Mouse (Mus musculus): ENCODE results near the gene Olfr525. TPM values are rescaled to one million over a fixed set of nuclear protein-coding genes. Genes with fewer than 3 reads are reported as not detected.

Olfr525 gene
- polyA plus RNA-seq, 1 experiment: not detected

DNA sequence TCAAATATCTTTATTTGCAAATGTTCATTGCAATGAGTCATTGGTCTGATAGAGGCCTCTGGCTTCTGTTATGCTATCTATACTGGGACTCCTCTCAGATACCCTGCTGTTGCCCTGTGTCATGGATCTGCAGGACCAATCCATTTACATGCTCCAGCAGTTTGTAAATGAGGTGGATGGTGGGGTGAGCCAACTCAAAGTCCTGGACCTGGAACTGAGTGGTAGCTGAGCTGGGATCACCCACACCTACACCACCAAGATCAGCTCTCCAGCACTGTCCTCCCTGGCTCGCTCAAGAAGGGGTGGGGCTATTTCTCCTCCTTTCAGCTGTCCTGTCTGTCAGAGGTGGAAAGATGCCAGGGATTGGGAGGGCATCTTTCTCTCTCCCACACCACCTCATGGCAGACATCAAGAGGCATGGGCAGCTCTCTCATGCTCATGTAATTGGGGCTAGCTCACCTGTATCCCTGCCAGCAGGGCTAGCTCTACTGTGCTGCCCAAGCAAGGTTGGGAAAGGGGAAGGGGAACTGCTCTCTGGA is 9.2 kb downstream of the Olfr525 start:
- no peaks in the 10 kb centered on the region for H3K79me2 ChIP-seq (ENCODE audit: control insufficient read depth, insufficient read depth)
- H3K4me3 ChIP-seq (ENCODE audit: insufficient read depth, poor library complexity, severe bottlenecking): no peak overlapping the region
- H3K27me3 ChIP-seq (ENCODE audit: control insufficient read depth, insufficient read depth, insufficient read length): no peaks in the 10 kb centered on the region
- H3K36me3 ChIP-seq (ENCODE audit: control insufficient read depth, insufficient read depth): no peaks in the 10 kb centered on the region
- no peaks in the 10 kb centered on the region for H3K79me3 ChIP-seq (ENCODE audit: low read depth)
- TF ChIP-seq MYOD1 (IDR thresholded peaks at IDR 0.05; ENCODE audit: control insufficient read depth, insufficient read length, low read depth): peak; percentile 87
- TF ChIP-seq USF1 (IDR thresholded peaks at IDR 0.05; ENCODE audit: low read depth): no peak
- H3ac ChIP-seq (ENCODE audit: control insufficient read depth, insufficient read length, low read depth): no peak overlapping the region

- Histone ChIP-seq H3K36me3 (ENCODE audit: control insufficient read depth, insufficient read depth) (no peaks in the 10 kb centered on the region), H3K79me3 (ENCODE audit: low read depth) (no peaks in the 10 kb centered on the region), H3K4me3 (ENCODE audit: insufficient read depth, poor library complexity, severe bottlenecking) (no peak within 1 kb of the TSS), H3K27me3 (ENCODE audit: control insufficient read depth, insufficient read depth, insufficient read length) (no peaks in the 10 kb centered on the region), H3K79me2 (ENCODE audit: control insufficient read depth, insufficient read depth) (no peaks in the 10 kb centered on the region), H3ac (ENCODE audit: control insufficient read depth, insufficient read length, low read depth) (no peak within 1 kb of the TSS)
- TF ChIP-seq USF1 (IDR thresholded peaks at IDR 0.05; ENCODE audit: low read depth) (no peak), CTCF (IDR thresholded peaks at IDR 0.05; ENCODE audit: control insufficient read depth, insufficient read depth, insufficient read length) (no peak), FOSL1 (IDR thresholded peaks at IDR 0.05; ENCODE audit: insufficient read depth, low read length, poor library complexity, severe bottlenecking) (no peak), MYOD1 (IDR thresholded peaks at IDR 0.05; ENCODE audit: control insufficient read depth, insufficient read length, low read depth) (no peak), CEBPB (IDR thresholded peaks at IDR 0.05; ENCODE audit: low read depth) (no peak)
Observed at GRCm38 (mm10) chr7:140333717-140334116, 13.1 kb downstream of the Olfr525 start, which contains the start of gene Olfr527. Gene Olfr527 (plus strand): TSS chr7:140334017.

GRCm38 (mm10) chr7:140361571-140361970 is 40.9 kb downstream of the Olfr525 start, which contains the start of gene Olfr60:
Gene Olfr60 (minus strand): TSS chr7:140361671.
- Histone ChIP-seq H3K79me3 (ENCODE audit: low read depth) (no peaks in the 10 kb centered on the region), H3K4me3 (ENCODE audit: insufficient read depth, poor library complexity, severe bottlenecking) (no peak within 1 kb of the TSS), H3K27me3 (ENCODE audit: control insufficient read depth, insufficient read depth, insufficient read length) (no peaks in the 10 kb centered on the region), H3K79me2 (ENCODE audit: control insufficient read depth, insufficient read depth) (no peaks in the 10 kb centered on the region), H3ac (ENCODE audit: control insufficient read depth, insufficient read length, low read depth) (no peak within 1 kb of the TSS), H3K36me3 (ENCODE audit: control insufficient read depth, insufficient read depth) (no peaks in the 10 kb centered on the region)
- TF ChIP-seq MYOG (IDR thresholded peaks at IDR 0.05; ENCODE audit: control insufficient read depth, extremely low read depth, insufficient read length) (no peak), MAX (IDR thresholded peaks at IDR 0.05) (no peak), CEBPB (IDR thresholded peaks at IDR 0.05; ENCODE audit: low read depth) (no peak), FOSL1 (IDR thresholded peaks at IDR 0.05; ENCODE audit: insufficient read depth, low read length, poor library complexity, severe bottlenecking) (no peak), CTCF (IDR thresholded peaks at IDR 0.05; ENCODE audit: control insufficient read depth, insufficient read depth, insufficient read length) (no peak), MYOD1 (IDR thresholded peaks at IDR 0.05; ENCODE audit: control insufficient read depth, insufficient read length, low read depth) (no peak), USF1 (IDR thresholded peaks at IDR 0.05; ENCODE audit: low read depth) (no peak)

DNA sequence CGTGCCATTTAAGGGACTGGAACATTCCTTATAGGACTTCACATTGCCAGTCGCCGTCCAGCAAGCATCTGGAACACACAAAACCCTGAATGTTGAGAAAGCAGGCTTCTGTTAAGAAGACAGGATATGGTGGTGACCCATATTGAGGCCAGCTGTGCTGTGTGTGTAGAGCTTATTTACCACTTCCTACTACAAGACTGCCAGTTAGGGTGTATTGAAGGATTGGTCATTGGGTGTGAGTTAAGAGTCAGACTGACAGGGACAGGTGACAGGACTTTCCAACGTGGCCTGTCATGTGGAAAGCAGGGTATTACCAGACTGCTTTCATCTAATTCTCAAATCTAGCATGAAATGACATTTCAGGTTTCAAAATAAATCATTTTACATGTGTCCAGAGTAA is 53.6 kb downstream of the Olfr525 start:
- Histone ChIP-seq H3K36me3 (ENCODE audit: control insufficient read depth, insufficient read depth) (no peaks in the 10 kb centered on the region), H3ac (ENCODE audit: control insufficient read depth, insufficient read length, low read depth) (no peak overlapping the region), H3K27me3 (ENCODE audit: control insufficient read depth, insufficient read depth, insufficient read length) (no peaks in the 10 kb centered on the region), H3K79me3 (ENCODE audit: low read depth) (no peaks in the 10 kb centered on the region), H3K79me2 (ENCODE audit: control insufficient read depth, insufficient read depth) (no peaks in the 10 kb centered on the region), H3K4me3 (ENCODE audit: insufficient read depth, poor library complexity, severe bottlenecking) (no peak overlapping the region)
- TF ChIP-seq MYOD1 (IDR thresholded peaks at IDR 0.05; ENCODE audit: control insufficient read depth, insufficient read length, low read depth) (peak; percentile 98), USF1 (IDR thresholded peaks at IDR 0.05; ENCODE audit: low read depth) (peak; percentile 8), FOSL1 (IDR thresholded peaks at IDR 0.05; ENCODE audit: insufficient read depth, low read length, poor library complexity, severe bottlenecking) (no peak)

- H3K79me3 ChIP-seq (ENCODE audit: low read depth): no peaks in the 10 kb centered on the region
- H3K79me2 ChIP-seq (ENCODE audit: control insufficient read depth, insufficient read depth): no peaks in the 10 kb centered on the region
- no peak within 1 kb of the TSS for H3K4me3 ChIP-seq (ENCODE audit: insufficient read depth, poor library complexity, severe bottlenecking)
- H3K36me3 ChIP-seq (ENCODE audit: control insufficient read depth, insufficient read depth): no peaks in the 10 kb centered on the region
- TF ChIP-seq FOSL1 (IDR thresholded peaks at IDR 0.05; ENCODE audit: insufficient read depth, low read length, poor library complexity, severe bottlenecking) (no peak), CEBPB (IDR thresholded peaks at IDR 0.05; ENCODE audit: low read depth) (no peak), MYOG (IDR thresholded peaks at IDR 0.05; ENCODE audit: control insufficient read depth, extremely low read depth, insufficient read length) (no peak), MAX (IDR thresholded peaks at IDR 0.05) (no peak), CTCF (IDR thresholded peaks at IDR 0.05; ENCODE audit: control insufficient read depth, insufficient read depth, insufficient read length) (no peak), USF1 (IDR thresholded peaks at IDR 0.05; ENCODE audit: low read depth) (no peak), MYOD1 (IDR thresholded peaks at IDR 0.05; ENCODE audit: control insufficient read depth, insufficient read length, low read depth) (no peak)
- H3ac ChIP-seq (ENCODE audit: control insufficient read depth, insufficient read length, low read depth): no peak within 1 kb of the TSS
- H3K27me3 ChIP-seq (ENCODE audit: control insufficient read depth, insufficient read depth, insufficient read length): no peaks in the 10 kb centered on the region
Observed at GRCm38 (mm10) chr7:140376231-140376630, 55.6 kb downstream of the Olfr525 start, which contains the start of gene Olfr530. Gene Olfr530 (minus strand): TSS chr7:140376331.

DNA sequence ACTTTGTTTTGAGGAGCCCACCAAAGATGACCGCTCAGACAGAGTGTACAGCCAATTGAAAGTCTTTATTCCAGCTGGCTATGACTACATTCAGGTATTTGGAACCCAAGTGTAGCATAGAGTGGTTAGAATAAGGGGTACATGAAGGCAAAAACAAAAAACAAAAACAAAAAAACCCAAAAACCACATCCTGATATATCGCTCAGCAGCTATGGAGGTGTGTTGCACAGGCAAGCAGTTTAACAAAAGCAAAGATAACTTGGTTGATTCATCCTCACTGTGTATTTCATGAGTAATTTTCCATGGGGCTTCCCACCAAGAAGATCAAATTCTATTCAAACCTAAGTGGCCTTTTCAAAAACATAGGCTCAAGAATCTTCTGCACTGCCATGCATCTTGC is 56.3 kb downstream of the Olfr525 start:
- H3K79me2 ChIP-seq (ENCODE audit: control insufficient read depth, insufficient read depth): no peaks in the 10 kb centered on the region
- H3K27me3 ChIP-seq (ENCODE audit: control insufficient read depth, insufficient read depth, insufficient read length): no peaks in the 10 kb centered on the region
- no peak overlapping the region for H3K4me3 ChIP-seq (ENCODE audit: insufficient read depth, poor library complexity, severe bottlenecking)
- no peaks in the 10 kb centered on the region for H3K79me3 ChIP-seq (ENCODE audit: low read depth)
- no peaks in the 10 kb centered on the region for H3K36me3 ChIP-seq (ENCODE audit: control insufficient read depth, insufficient read depth)
- TF ChIP-seq FOSL1 (IDR thresholded peaks at IDR 0.05; ENCODE audit: insufficient read depth, low read length, poor library complexity, severe bottlenecking) (no peak), USF1 (IDR thresholded peaks at IDR 0.05; ENCODE audit: low read depth) (no peak), MAX (IDR thresholded peaks at IDR 0.05) (no peak), CEBPB (IDR thresholded peaks at IDR 0.05; ENCODE audit: low read depth) (no peak), CTCF (IDR thresholded peaks at IDR 0.05; ENCODE audit: control insufficient read depth, insufficient read depth, insufficient read length) (no peak), MYOG (IDR thresholded peaks at IDR 0.05; ENCODE audit: control insufficient read depth, extremely low read depth, insufficient read length) (no peak), MYOD1 (IDR thresholded peaks at IDR 0.05; ENCODE audit: control insufficient read depth, insufficient read length, low read depth) (no peak)
- no peak overlapping the region for H3ac ChIP-seq (ENCODE audit: control insufficient read depth, insufficient read length, low read depth)

Other genes with a start within 250 kb of the Olfr525 start
- not detected for gene Caly, start 238.3 kb upstream of the Olfr525 start, polyA plus RNA-seq (2012; fragmentation: generic; extraction: Trizol)
- gene Prap1, start 227.5 kb upstream of the Olfr525 start, polyA plus RNA-seq (2012; fragmentation: generic; extraction: Trizol): not detected
- 21.5 TPM for gene Fuom, start 218.4 kb upstream of the Olfr525 start, polyA plus RNA-seq (2012; fragmentation: generic; extraction: Trizol)
- gene Paox, start 205.1 kb upstream of the Olfr525 start, polyA plus RNA-seq (2012; fragmentation: generic; extraction: Trizol): 10.1 TPM
- gene Echs1, start 204.4 kb upstream of the Olfr525 start, polyA plus RNA-seq (2012; fragmentation: generic; extraction: Trizol): 149 TPM
- 16.9 TPM for gene Mtg1, start 183.3 kb upstream of the Olfr525 start, polyA plus RNA-seq (2012; fragmentation: generic; extraction: Trizol)
- gene Sprn, start 166.0 kb upstream of the Olfr525 start, polyA plus RNA-seq (2012; fragmentation: generic; extraction: Trizol): not detected
- not detected for gene Olfr522, start 156.1 kb upstream of the Olfr525 start, polyA plus RNA-seq (2012; fragmentation: generic; extraction: Trizol)
- not detected for gene Olfr523, start 147.6 kb upstream of the Olfr525 start, polyA plus RNA-seq (2012; fragmentation: generic; extraction: Trizol)
- not detected for gene Olfr524, start 114.9 kb upstream of the Olfr525 start, polyA plus RNA-seq (2012; fragmentation: generic; extraction: Trizol)
- not detected for gene Cd163l1, start 102.6 kb upstream of the Olfr525 start, polyA plus RNA-seq (2012; fragmentation: generic; extraction: Trizol)
- gene 5830411N06Rik, start 73.6 kb upstream of the Olfr525 start, polyA plus RNA-seq (2012; fragmentation: generic; extraction: Trizol): not detected
- gene Olfr527, start 13.2 kb downstream of the Olfr525 start, polyA plus RNA-seq (2012; fragmentation: generic; extraction: Trizol): not detected
- gene Olfr60, start 40.8 kb downstream of the Olfr525 start, polyA plus RNA-seq (2012; fragmentation: generic; extraction: Trizol): not detected
- gene Olfr530, start 55.5 kb downstream of the Olfr525 start, polyA plus RNA-seq (2012; fragmentation: generic; extraction: Trizol): not detected
- gene Olfr531, start 82.1 kb downstream of the Olfr525 start, polyA plus RNA-seq (2012; fragmentation: generic; extraction: Trizol): not detected
- gene Olfr532, start 100.8 kb downstream of the Olfr525 start, polyA plus RNA-seq (2012; fragmentation: generic; extraction: Trizol): not detected
- not detected for gene Olfr533, start 142.5 kb downstream of the Olfr525 start, polyA plus RNA-seq (2012; fragmentation: generic; extraction: Trizol)
- not detected for gene Olfr535, start 163.4 kb downstream of the Olfr525 start, polyA plus RNA-seq (2012; fragmentation: generic; extraction: Trizol)
- gene Olfr536, start 186.5 kb downstream of the Olfr525 start, polyA plus RNA-seq (2012; fragmentation: generic; extraction: Trizol): not detected
- gene Olfr538, start 247.0 kb downstream of the Olfr525 start, polyA plus RNA-seq (2012; fragmentation: generic; extraction: Trizol): not detected